Mouse (Mus musculus): ENCODE results near the gene Xpr1.

GRCm38 (mm10) chr1:155381931-155382330 is 35.3 kb downstream of the Xpr1 start:
- TF ChIP-seq CTCF (IDR thresholded peaks at IDR 0.05; ENCODE audit: low read depth, low read length) (no peak), POLR2A (IDR thresholded peaks at IDR 0.05; ENCODE audit: insufficient read depth, low read length) (no peak), EP300 (IDR thresholded peaks at IDR 0.05; ENCODE audit: insufficient read depth, low read depth, low read length) (no peak)

Measured in ES-Bruce4 (cell line).